Mouse (Mus musculus): ENCODE data around the gene Kctd18. TPM values are rescaled to one million over a fixed set of nuclear protein-coding genes. Genes with fewer than 3 reads are reported as not detected.

Gene Kctd18
- total and polyA plus RNA-seq, 2 experiments from 2014 or later = 26.0 to 27.2 TPM

- H3K9me3 ChIP-seq (ENCODE audit: low read length) = no peaks in the 10 kb centered on the region
- no peak overlapping the region for H3K4me2 ChIP-seq (ENCODE audit: low read depth, low read length)
- WGBS = 92% methylated on average over 5 of the region's 5 CpGs
- H3K36me3 ChIP-seq (ENCODE audit: insufficient read depth, low read length) = 0 out of 2 replicates have a peak, but pooled peaks cover 4% of the 10 kb centered on the region
- no peak overlapping the region for H3K27ac ChIP-seq
- H3K4me3 ChIP-seq (ENCODE audit: low read length) = no peak overlapping the region
- no peak for DNase-seq (ENCODE audit: low spot score)
- H3K27me3 ChIP-seq (ENCODE audit: insufficient read depth, low read length) = no peaks in the 10 kb centered on the region
- TF ChIP-seq CTCF (IDR thresholded peaks at IDR 0.05; ENCODE audit: low read depth) = no peak
- H3K4me1 ChIP-seq (ENCODE audit: insufficient read depth, low read length) = no peaks in the 10 kb centered on the region
- H3K9ac ChIP-seq (replicated peaks; ENCODE audit: low read length) = no peak overlapping the region
- no peak for ATAC-seq
Observed at GRCm38 (mm10) chr1:57917342-57917741, 101.4 kb downstream of the Kctd18 start.

GRCm38 (mm10) chr1:57911561-57911960 is 107.2 kb downstream of the Kctd18 start:
- Histone ChIP-seq H3K27me3 (ENCODE audit: insufficient read depth, low read length) (no peaks in the 10 kb centered on the region), H3K4me1 (ENCODE audit: insufficient read depth, low read length) (no peaks in the 10 kb centered on the region), H3K9ac (replicated peaks; ENCODE audit: low read length) (no peak overlapping the region), H3K4me3 (ENCODE audit: low read length) (no peak overlapping the region), H3K36me3 (ENCODE audit: insufficient read depth, low read length) (no peaks in the 10 kb centered on the region; the same call in 1 of the 2 replicates), H3K9me3 (ENCODE audit: low read length) (no peaks in the 10 kb centered on the region), H3K4me2 (ENCODE audit: low read depth, low read length) (no peak overlapping the region), H3K27ac (no peak overlapping the region)
- no peak for ATAC-seq
- DNase-seq (ENCODE audit: low spot score) = no peak
- TF ChIP-seq CTCF (IDR thresholded peaks at IDR 0.05; ENCODE audit: low read depth) = no peak
- WGBS = 77% methylated on average over 6 of the region's 6 CpGs

- peaks cover 9% of the 10 kb centered on the region; the same call in 1 of the 2 replicates for H3K36me3 ChIP-seq (ENCODE audit: insufficient read depth, low read length)
- DNase-seq (ENCODE audit: low spot score) = no peak
- H3K27ac ChIP-seq = no peak overlapping the region
- no peaks in the 10 kb centered on the region for H3K4me1 ChIP-seq (ENCODE audit: insufficient read depth, low read length)
- no peak overlapping the region for H3K4me2 ChIP-seq (ENCODE audit: low read depth, low read length)
- H3K9ac ChIP-seq (replicated peaks; ENCODE audit: low read length) = no peak overlapping the region
- ATAC-seq = no peak
- H3K9me3 ChIP-seq (ENCODE audit: low read length) = no peaks in the 10 kb centered on the region
- TF ChIP-seq CTCF (IDR thresholded peaks at IDR 0.05; ENCODE audit: low read depth) = no peak
- H3K4me3 ChIP-seq (ENCODE audit: low read length) = no peak overlapping the region
- no peaks in the 10 kb centered on the region for H3K27me3 ChIP-seq (ENCODE audit: insufficient read depth, low read length)
Observed at GRCm38 (mm10) chr1:57906312-57906711, 112.4 kb downstream of the Kctd18 start.

DNA sequence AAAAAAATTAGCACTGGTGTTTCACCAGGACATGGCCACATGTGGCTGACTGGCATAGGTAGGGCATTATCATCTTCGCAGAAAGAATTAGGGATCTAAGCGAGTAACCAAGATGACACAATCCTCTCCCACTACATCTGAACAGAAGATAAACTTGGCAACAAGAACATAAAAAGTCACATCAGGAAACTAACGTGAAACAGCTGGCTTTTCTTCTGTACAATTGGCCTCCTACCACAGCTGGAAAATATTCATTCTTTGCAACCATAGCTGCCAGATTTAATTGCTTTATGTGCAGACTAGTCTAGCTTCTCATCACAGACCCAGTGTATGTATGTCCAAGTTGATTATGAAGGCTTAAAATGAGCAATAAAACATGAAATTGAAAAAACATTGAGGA is 112.8 kb downstream of the Kctd18 start:
- Histone ChIP-seq H3K27ac (no peak overlapping the region), H3K9me3 (ENCODE audit: low read length) (no peaks in the 10 kb centered on the region), H3K4me3 (ENCODE audit: low read length) (no peak overlapping the region), H3K27me3 (ENCODE audit: insufficient read depth, low read length) (no peaks in the 10 kb centered on the region), H3K4me1 (ENCODE audit: insufficient read depth, low read length) (no peaks in the 10 kb centered on the region), H3K9ac (replicated peaks; ENCODE audit: low read length) (no peak overlapping the region), H3K4me2 (ENCODE audit: low read depth, low read length) (no peak overlapping the region), H3K36me3 (ENCODE audit: insufficient read depth, low read length) (peaks cover 9% of the 10 kb centered on the region; the same call in 1 of the 2 replicates)
- 81% methylated on average over 3 of the region's 3 CpGs for WGBS
- DNase-seq (ENCODE audit: low spot score) = no peak
- no peak for ATAC-seq
- no peak for TF ChIP-seq CTCF (IDR thresholded peaks at IDR 0.05; ENCODE audit: low read depth)

Other genes starting within 250 kb of the Kctd18 start
- 25.0 and 28.3 TPM in 2 replicates for gene Spats2l, start 244.8 kb downstream of the Kctd18 start, total RNA-seq (2014; rRNA removed)
- 67.2 and 69.2 TPM in 2 replicates for gene Spats2l, start 244.8 kb downstream of the Kctd18 start, polyA plus RNA-seq (2015; fragmentation: Nextera tagmentation; extraction: Ambion mirVana)
- gene Sgo2a, start 23.0 kb downstream of the Kctd18 start, total RNA-seq (2014; rRNA removed) = 3.5 TPM in 2 replicates
- gene Sgo2a, start 23.0 kb downstream of the Kctd18 start, polyA plus RNA-seq (2015; fragmentation: Nextera tagmentation; extraction: Ambion mirVana) = 2.8 and 4.0 TPM in 2 replicates
- 0.65 and 0.89 TPM in 2 replicates for gene Aox1, start 11.0 kb upstream of the Kctd18 start, total RNA-seq (2014; rRNA removed)
- gene Aox1, start 11.0 kb upstream of the Kctd18 start, polyA plus RNA-seq (2015; fragmentation: Nextera tagmentation; extraction: Ambion mirVana) = 0.41 and 0.52 TPM in 2 replicates
- 0.78 and 2.0 TPM in 2 replicates for gene Aox3, start 94.2 kb upstream of the Kctd18 start, total RNA-seq (2014; rRNA removed)
- gene Aox3, start 94.2 kb upstream of the Kctd18 start, polyA plus RNA-seq (2015; fragmentation: Nextera tagmentation; extraction: Ambion mirVana) = 0.78 and 1.1 TPM in 2 replicates
- 0.21 and 0.25 TPM in 2 replicates for gene Aox4, start 191.4 kb upstream of the Kctd18 start, total RNA-seq (2014; rRNA removed)
- 0.28 and 0.40 TPM in 2 replicates for gene Aox4, start 191.4 kb upstream of the Kctd18 start, polyA plus RNA-seq (2015; fragmentation: Nextera tagmentation; extraction: Ambion mirVana)